In genomic region chr13:30166138-30167090, GRCm38 (mm10) we compare ENCODE assay signal across 15 mouse cellular contexts. TPM values are rescaled to one million over a fixed set of nuclear protein-coding genes. Genes with fewer than 3 reads are reported as not detected.
DNase-seq lines count a peak whose midpoint lies in the region; ATAC-seq and TF ChIP-seq lines count a peak whose summit lies in the region.
"Had no signal": no experiment of that assay in that cellular context is flagged by ENCODE, and none has a peak within 500 bp of the region (broad histone marks: within the 10 kb centered on the region; RNA-seq: fewer than 3 reads in every experiment).

No protein-coding gene starts in this region.

- no peak overlapping the region for H3K4me3 ChIP-seq in intestine, postnatal 0 days (ENCODE audit: low read depth, low read length)
- no peak overlapping the region for H3K4me3 ChIP-seq in intestine, embryonic 15.5 days (replicated peaks)
- no peak overlapping the region for H3K4me3 ChIP-seq in midbrain, embryonic 13.5 days (replicated peaks)
- H3K4me3 ChIP-seq: liver, embryonic 15.5 days; megakaryocyte, embryonic 14.5 days; stomach, embryonic 15.5 days had no signal

- ATAC-seq in intestine, postnatal 0 days, result peak; percentile 47; the same call in 1 of the 2 replicates
- no peak for ATAC-seq in intestine, embryonic 15.5 days
- ATAC-seq in midbrain, embryonic 13.5 days, result no peak
- ATAC-seq: hindbrain, postnatal 0 days had no signal

- no peak overlapping the region for H3K27ac ChIP-seq in intestine, postnatal 0 days (ENCODE audit: low read depth, low read length)
- no peak overlapping the region for H3K27ac ChIP-seq in intestine, embryonic 15.5 days
- no peak overlapping the region for H3K27ac ChIP-seq in midbrain, embryonic 13.5 days
- H3K27ac ChIP-seq: hindbrain, postnatal 0 days; liver, embryonic 15.5 days; stomach, embryonic 15.5 days had no signal

- H3K4me2 ChIP-seq in intestine, postnatal 0 days (replicated peaks; ENCODE audit: low read depth), result no peak overlapping the region
- H3K4me2 ChIP-seq in intestine, embryonic 15.5 days (replicated peaks), result no peak overlapping the region
- no peak overlapping the region for H3K4me2 ChIP-seq in midbrain, embryonic 13.5 days (replicated peaks)
- H3K4me2 ChIP-seq: liver, embryonic 15.5 days; stomach, embryonic 15.5 days had no signal

- no peak overlapping the region for H3K9ac ChIP-seq in intestine, postnatal 0 days (ENCODE audit: low read depth, low read length)
- H3K9ac ChIP-seq in intestine, embryonic 15.5 days, result no peak overlapping the region
- no peak overlapping the region for H3K9ac ChIP-seq in midbrain, embryonic 13.5 days (replicated peaks)
- H3K9ac ChIP-seq: liver, embryonic 15.5 days; stomach, embryonic 15.5 days had no signal

- peaks cover 4% of the 10 kb centered on the region; the same call in 1 of the 2 replicates for H3K36me3 ChIP-seq in intestine, postnatal 0 days (ENCODE audit: control insufficient read depth, insufficient read depth)
- H3K36me3 ChIP-seq in intestine, embryonic 15.5 days, result 0 out of 2 replicates have a peak, but pooled peaks cover 3% of the 10 kb centered on the region
- H3K36me3 ChIP-seq in midbrain, embryonic 13.5 days, result no peaks in the 10 kb centered on the region
- H3K36me3 ChIP-seq: liver, embryonic 15.5 days; stomach, embryonic 15.5 days had no signal

- no peaks in the 10 kb centered on the region for H3K4me1 ChIP-seq in intestine, postnatal 0 days (replicated peaks; ENCODE audit: control insufficient read depth, insufficient read depth, low read length)
- no peaks in the 10 kb centered on the region for H3K4me1 ChIP-seq in intestine, embryonic 15.5 days (replicated peaks)
- H3K4me1 ChIP-seq in midbrain, embryonic 13.5 days (replicated peaks), result no peaks in the 10 kb centered on the region
- H3K4me1 ChIP-seq: liver, embryonic 15.5 days; megakaryocyte, embryonic 14.5 days; stomach, embryonic 15.5 days had no signal

- no peak for TF ChIP-seq CTCF in intestine, postnatal 0 days (IDR thresholded peaks at IDR 0.05; ENCODE audit: low read depth)

- WGBS in intestine, postnatal 0 days, result 65% methylated on average over 13 of the region's 14 CpGs
- 70% methylated on average over 13 of the region's 14 CpGs for WGBS in intestine, embryonic 15.5 days
- 76% methylated on average over 13 of the region's 14 CpGs for WGBS in midbrain, embryonic 13.5 days

- peak; percentile 5 for DNase-seq in A20 (ENCODE audit: low read depth, low spot score)
- peak; percentile 20 for DNase-seq in brain, adult 2 months (ENCODE audit: low read depth, low spot score)
- peak; percentile 9 to 28 for DNase-seq in natural killer cell, adult 2 months (ENCODE audit: low spot score in 2 of 2)
- no peak for DNase-seq in B cell, adult 2 months
- DNase-seq in urinary bladder, postnatal 14 days (ENCODE audit: low spot score), result no peak
- DNase-seq: cerebellum, adult 8-10 months; kidney, postnatal 10 days had no signal

- H3K27me3 ChIP-seq in intestine, postnatal 0 days (replicated peaks; ENCODE audit: control insufficient read depth, insufficient read depth, low read length), result no peaks in the 10 kb centered on the region
- H3K27me3 ChIP-seq in intestine, embryonic 15.5 days (replicated peaks), result no peaks in the 10 kb centered on the region
- no peaks in the 10 kb centered on the region for H3K27me3 ChIP-seq in midbrain, embryonic 13.5 days
- H3K27me3 ChIP-seq: CH12.LX; liver, embryonic 15.5 days; megakaryocyte, embryonic 14.5 days; stomach, embryonic 15.5 days had no signal

- H3K9me3 ChIP-seq in intestine, postnatal 0 days (ENCODE audit: control insufficient read depth), result no peaks in the 10 kb centered on the region
- no peaks in the 10 kb centered on the region for H3K9me3 ChIP-seq in intestine, embryonic 15.5 days
- no peaks in the 10 kb centered on the region for H3K9me3 ChIP-seq in midbrain, embryonic 13.5 days
- H3K9me3 ChIP-seq: liver, embryonic 15.5 days; stomach, embryonic 15.5 days had no signal

RNA-seq across cellular contexts. Expression of gene Mboat1, which starts 30.1 kb away (rescaled TPM):
- polyA plus RNA-seq in intestine, postnatal 0 days (2015; fragmentation: Nextera tagmentation; extraction: Ambion mirVana), result 10.8 and 13.6 TPM in 2 replicates
- 43.1 and 46.5 TPM in 2 replicates for polyA plus RNA-seq in intestine, embryonic 15.5 days (2015; fragmentation: Nextera tagmentation; extraction: Ambion mirVana)
- polyA plus RNA-seq in midbrain, embryonic 13.5 days (2015; fragmentation: Nextera tagmentation; extraction: Ambion mirVana), result 3.0 and 3.4 TPM in 2 replicates

Comparison
In these comparisons a context has a peak if more than half of its experiments do, and no peak if none do; other contexts are left out.
1. DNase-seq: peak in A20 (single experiment), brain, adult 2 months (single experiment) and natural killer cell, adult 2 months (2 of 2); none in B cell, adult 2 months (0 of 2) and urinary bladder, postnatal 14 days (single experiment).